Mouse (Mus musculus): ENCODE results near the gene Serpinb6e. TPM values are rescaled to one million over a fixed set of nuclear protein-coding genes. Genes with fewer than 3 reads are reported as not detected.

Serpinb6e gene
- polyA plus RNA-seq (2012; rRNA removed): not detected in 2 replicates

DNA sequence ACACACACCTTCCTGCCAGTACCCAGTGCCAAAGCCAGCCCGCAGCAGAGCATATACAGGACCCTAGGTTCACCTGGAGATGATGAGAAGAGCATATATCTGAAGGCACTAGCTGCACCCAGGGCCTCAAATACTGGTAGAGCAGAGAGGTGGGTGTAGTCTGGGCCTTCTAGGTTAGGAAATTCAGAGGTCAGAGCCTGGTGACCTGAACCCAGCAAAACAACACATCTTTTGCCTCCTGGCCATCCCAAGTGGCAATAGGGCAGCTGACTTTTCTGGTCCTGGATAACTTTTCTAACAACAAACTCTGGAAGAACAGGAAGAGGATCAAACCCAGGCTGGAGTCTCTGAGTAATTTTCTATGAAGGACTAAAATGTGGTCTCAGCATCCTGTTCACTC lies at the start of gene Serpinb6e:
Gene Serpinb6e (minus strand): TSS at position 101 of the 400 bp plus-strand sequence.

Other genes with a start within 250 kb of the Serpinb6e start
- gene Serpinb6d, start 182.0 kb downstream of the Serpinb6e start, polyA plus RNA-seq (2012; rRNA removed): not detected in 2 replicates
- not detected in 2 replicates for gene Serpinb6c, start 62.3 kb upstream of the Serpinb6e start, polyA plus RNA-seq (2012; rRNA removed)
- gene Nqo2, start 121.3 kb upstream of the Serpinb6e start, polyA plus RNA-seq (2012; rRNA removed): 0.48 and 0.58 TPM in 2 replicates
- 2.3 and 4.1 TPM in 2 replicates for gene Ripk1, start 159.0 kb upstream of the Serpinb6e start, polyA plus RNA-seq (2012; rRNA removed)
- 22.5 and 23.3 TPM in 2 replicates for gene Serpinb6a, start 159.4 kb upstream of the Serpinb6e start, polyA plus RNA-seq (2012; rRNA removed)
- gene Bphl, start 194.2 kb upstream of the Serpinb6e start, polyA plus RNA-seq (2012; rRNA removed): 6.7 and 8.9 TPM in 2 replicates
- 145 and 215 TPM in 2 replicates for gene Tubb2a, start 234.6 kb upstream of the Serpinb6e start, polyA plus RNA-seq (2012; rRNA removed)

All from stomach, adult 2 months (tissue).